Mouse (Mus musculus) hindbrain, embryonic 10.5 days (tissue): ENCODE results near the gene Mcm10. TPM values are rescaled to one million over a fixed set of nuclear protein-coding genes. Genes with fewer than 3 reads are reported as not detected.

Source experiments
- DNase-seq: peaks from one replicate; pipeline ENCODE4 v3.0.0-alpha.2; 2017; ENCODE audit warnings: low spot score
- H3K27ac ChIP-seq: fragments of 300-500 bp; sonication (generic); 2 replicates; pipeline ENCODE4 v1.5.1; 2016; ENCODE audit warnings: mild to moderate bottlenecking, moderate library complexity
- H3K27me3 ChIP-seq: fragments of 300-500 bp; sonication (generic); 2 replicates; pipeline ENCODE4 v1.6.1; 2016; ENCODE audit warnings: mild to moderate bottlenecking; ENCODE audit not compliant: poor library complexity, insufficient read depth, severe bottlenecking
- H3K36me3 ChIP-seq: fragments of 300-500 bp; sonication (generic); 2 replicates; pipeline ENCODE4 v1.6.1; 2016; ENCODE audit warnings: mild to moderate bottlenecking, moderate library complexity
- H3K4me1 ChIP-seq: fragments of 300-500 bp; sonication (generic); replicated peaks from 2 replicates; pipeline ENCODE4 v1.6.1; 2016; ENCODE audit warnings: mild to moderate bottlenecking
- H3K4me3 ChIP-seq: fragments of 300-500 bp; sonication (generic); 2 replicates; pipeline ENCODE4 v1.5.1; 2016; ENCODE audit warnings: mild to moderate bottlenecking, moderate library complexity
- H3K9me3 ChIP-seq: fragments of 300-500 bp; sonication (generic); 2 replicates; pipeline ENCODE4 v1.6.1; 2016; ENCODE audit warnings: mild to moderate bottlenecking, moderate library complexity
- WGBS: fragments of 180-500 bp; shearing (Covaris S2); methylation state at CpG from one replicate; pipeline ENCODE4 v1.1.7; 2016; 5-methylcytosine and 5-hydroxymethylcytosine counted together
- polyA plus RNA-seq: library from polyadenylated mRNA; unstranded; fragments of >200 nt; fragmentation: Nextera tagmentation; extraction: Ambion mirVana; gene quantifications from 2 replicates; pipeline ENCODE4 v1.2.1, GENCODE M21; 2016

The Mcm10 gene
- polyA plus RNA-seq, 1 experiment from 2014 or later, result 46.0 TPM

DNA sequence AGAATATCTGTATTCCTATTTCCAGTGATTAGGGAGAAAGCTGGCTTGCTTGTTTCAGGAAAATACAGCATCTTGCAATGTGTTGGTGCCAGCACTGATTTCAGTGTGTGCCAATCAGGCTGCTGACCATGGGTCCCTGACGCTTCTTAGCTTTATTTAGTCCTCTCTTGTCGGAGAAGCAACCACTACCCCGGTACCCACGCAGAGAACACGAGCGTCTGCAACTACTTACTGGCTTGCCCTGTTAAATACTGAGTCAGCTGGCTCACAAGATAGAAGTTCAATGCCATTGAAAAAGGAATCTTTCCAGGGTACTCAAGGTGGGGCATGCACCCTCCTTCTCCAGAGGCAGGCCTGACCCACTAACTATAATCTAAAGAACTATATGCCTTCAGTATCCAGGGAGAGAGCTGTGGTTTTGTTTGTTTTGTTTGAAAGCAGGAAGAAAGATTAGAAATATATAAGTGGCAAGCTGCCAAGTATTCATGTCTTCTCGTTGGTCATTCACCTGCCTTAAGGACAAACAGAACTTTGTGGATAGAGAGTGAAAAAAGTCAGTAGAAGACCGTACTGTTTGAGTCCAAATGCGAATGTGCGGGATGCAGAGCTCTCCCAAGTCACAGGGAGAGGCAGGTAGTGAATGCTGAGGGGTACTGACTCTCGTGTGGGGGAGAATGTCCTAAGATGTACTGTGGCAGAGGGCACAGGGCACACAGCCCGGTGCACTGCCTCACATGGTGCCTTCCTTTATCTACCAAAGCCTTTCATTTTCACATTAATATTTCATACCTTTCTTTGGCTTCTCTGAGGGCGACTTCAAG lies 27.0 kb upstream of the Mcm10 start:
- Histone ChIP-seq H3K36me3 (no peaks in the 10 kb centered on the region), H3K4me1 (peaks cover 17% of the 10 kb centered on the region; the same call in 1 of the 2 replicates), H3K4me3 (no peak overlapping the region), H3K27ac (no peak overlapping the region), H3K27me3 (no peaks in the 10 kb centered on the region), H3K9me3 (no peaks in the 10 kb centered on the region)
- DNase-seq, result no peak
- WGBS, result 88% methylated on average over 13 of the region's 13 CpGs

DNA sequence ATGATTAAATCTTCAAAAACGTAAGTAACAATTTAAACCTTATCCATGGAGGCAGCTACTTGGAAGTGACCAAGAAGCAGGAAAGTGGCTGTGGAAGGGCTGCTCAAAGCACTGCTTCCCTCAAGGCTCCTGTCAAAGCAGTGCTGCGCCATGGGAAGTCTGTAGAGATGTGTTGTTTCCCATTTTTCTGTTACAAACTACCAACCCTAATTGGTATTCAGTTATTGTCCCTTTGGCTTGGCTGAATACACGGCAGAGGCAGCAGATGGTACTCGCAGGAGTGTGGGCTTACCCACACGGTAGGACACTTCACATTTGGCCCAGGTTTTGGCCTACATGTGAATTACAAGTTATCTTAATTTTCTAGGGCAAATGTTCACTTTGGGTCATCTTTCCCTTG lies 25.7 kb upstream of the Mcm10 start:
- Histone ChIP-seq H3K4me1 (peaks cover 11% of the 10 kb centered on the region; the same call in 1 of the 2 replicates), H3K27me3 (no peaks in the 10 kb centered on the region), H3K4me3 (no peak overlapping the region), H3K9me3 (no peaks in the 10 kb centered on the region), H3K36me3 (no peaks in the 10 kb centered on the region), H3K27ac (no peak overlapping the region)
- WGBS, result 73% methylated on average over 5 of the region's 5 CpGs
- no peak for DNase-seq

DNA sequence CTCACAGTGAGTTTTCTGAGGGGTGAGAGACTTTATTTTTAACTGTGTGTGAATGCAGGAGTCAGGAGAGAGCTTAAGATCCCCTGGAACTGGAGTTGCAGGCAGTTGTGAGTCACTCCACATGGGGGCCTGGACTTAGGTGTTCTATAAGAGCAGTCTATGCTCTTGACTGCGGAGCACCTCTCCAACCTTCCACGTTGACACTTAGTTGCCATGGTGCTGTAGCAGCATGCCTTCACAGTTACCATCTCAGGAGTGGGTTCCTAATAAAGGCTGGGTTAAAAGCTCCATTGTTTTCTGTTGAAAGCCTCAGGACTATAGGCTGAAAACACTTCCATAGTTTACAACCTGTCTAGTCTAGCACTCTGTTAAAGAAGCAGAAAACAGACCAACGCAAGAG lies 24.8 kb upstream of the Mcm10 start:
- H3K9me3 ChIP-seq, result no peaks in the 10 kb centered on the region
- 45% methylated on average over 3 of the region's 3 CpGs for WGBS
- no peak for DNase-seq

DNA sequence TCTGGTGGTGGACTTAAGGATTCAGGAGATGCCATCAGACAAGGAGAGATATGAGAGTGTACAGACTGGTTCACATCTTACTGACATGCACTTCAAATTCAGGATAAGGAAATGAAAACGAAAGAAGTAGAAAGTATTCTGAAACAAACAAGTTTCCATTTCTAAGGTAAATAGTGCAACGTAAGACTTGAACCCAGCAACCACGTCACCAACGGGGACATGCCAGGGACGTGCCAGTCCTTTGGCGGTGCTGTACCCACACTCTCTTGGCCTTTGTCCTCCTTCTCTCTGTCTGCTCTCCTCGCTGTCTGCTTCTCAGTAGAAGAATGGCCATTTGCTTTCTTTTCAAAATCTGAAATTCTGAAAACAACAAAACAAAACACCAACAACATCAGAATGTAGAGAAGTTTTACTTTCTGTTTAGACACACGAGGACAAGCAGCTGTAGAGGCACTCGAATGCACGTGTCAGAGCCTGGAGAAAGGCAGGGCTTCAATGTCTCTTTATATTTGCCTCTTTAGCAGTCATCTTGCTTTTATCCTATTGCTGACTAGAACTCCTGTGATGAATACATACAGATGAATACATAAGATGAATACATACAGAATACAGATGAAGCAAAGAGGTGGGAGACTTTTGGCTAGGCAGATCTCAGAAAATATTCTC lies 24.0 kb upstream of the Mcm10 start:
- 88% methylated on average over 10 of the region's 10 CpGs for WGBS
- no peak for DNase-seq
- H3K27ac ChIP-seq, result no peak overlapping the region

More for the DNA sequence above, 24.8 kb upstream of the Mcm10 start:
- H3K27me3 ChIP-seq, result no peaks in the 10 kb centered on the region
- H3K4me1 ChIP-seq, result peaks cover 11% of the 10 kb centered on the region; the same call in 1 of the 2 replicates
- H3K4me3 ChIP-seq, result no peak overlapping the region
- no peak overlapping the region for H3K27ac ChIP-seq
- no peaks in the 10 kb centered on the region for H3K36me3 ChIP-seq

DNA sequence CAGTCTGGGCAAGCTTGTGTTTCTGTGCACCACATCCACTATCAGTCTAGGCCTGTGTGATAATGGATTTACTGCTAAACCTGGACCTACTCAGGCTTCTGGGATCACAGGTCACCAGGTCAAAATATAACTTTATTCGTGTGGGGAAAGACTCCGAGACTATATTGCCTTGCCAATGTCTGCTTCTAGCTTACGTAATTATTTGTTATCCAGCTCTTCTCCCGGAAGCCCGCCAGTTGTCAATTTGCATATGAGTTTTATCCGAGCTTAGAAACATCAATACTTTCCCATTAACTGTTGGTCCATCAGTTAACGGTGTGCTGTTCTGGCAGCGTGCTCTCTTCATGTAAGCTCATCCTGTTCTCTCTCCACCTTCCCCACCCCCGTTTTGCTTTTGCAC lies 22.6 kb upstream of the Mcm10 start:
- Histone ChIP-seq H3K9me3 (no peaks in the 10 kb centered on the region), H3K27me3 (no peaks in the 10 kb centered on the region), H3K4me1 (peaks cover 11% of the 10 kb centered on the region; the same call in 1 of the 2 replicates), H3K36me3 (no peaks in the 10 kb centered on the region), H3K27ac (0 out of 2 replicates have a peak overlapping the region, but pooled peaks have one; percentile 35), H3K4me3 (no peak overlapping the region)
- WGBS, result 87% methylated on average over 9 of the region's 9 CpGs
- no peak for DNase-seq

More for the DNA sequence above, 24.0 kb upstream of the Mcm10 start:
- Histone ChIP-seq H3K27me3 (no peaks in the 10 kb centered on the region), H3K4me3 (no peak overlapping the region), H3K9me3 (no peaks in the 10 kb centered on the region), H3K36me3 (no peaks in the 10 kb centered on the region), H3K4me1 (peaks cover 11% of the 10 kb centered on the region; the same call in 1 of the 2 replicates)

DNA sequence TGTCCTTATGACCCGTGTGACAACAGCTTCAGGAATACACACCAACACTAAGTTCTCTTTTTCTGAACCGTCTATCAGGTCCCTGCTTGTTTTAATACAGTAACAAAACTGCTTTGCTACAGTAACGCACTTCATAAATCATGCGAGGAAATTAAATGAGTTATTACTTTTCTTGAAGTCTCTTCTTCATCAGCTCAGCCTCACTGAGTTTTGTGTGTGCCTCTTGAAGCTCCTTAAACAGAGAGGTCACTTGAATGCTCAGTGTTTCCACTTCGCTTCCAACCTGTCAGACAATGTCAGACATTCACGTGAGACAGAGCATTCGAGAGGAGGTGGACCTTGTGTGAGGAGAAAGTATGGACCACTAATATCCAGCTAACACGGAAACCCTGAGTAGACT lies 22.2 kb upstream of the Mcm10 start:
- H3K27me3 ChIP-seq, result no peaks in the 10 kb centered on the region
- H3K4me1 ChIP-seq, result peaks cover 11% of the 10 kb centered on the region; the same call in 1 of the 2 replicates
- 87% methylated on average over 8 of the region's 8 CpGs for WGBS
- H3K4me3 ChIP-seq, result no peak overlapping the region
- no peak for DNase-seq
- no peak overlapping the region for H3K27ac ChIP-seq
- H3K9me3 ChIP-seq, result no peaks in the 10 kb centered on the region
- H3K36me3 ChIP-seq, result no peaks in the 10 kb centered on the region

DNA sequence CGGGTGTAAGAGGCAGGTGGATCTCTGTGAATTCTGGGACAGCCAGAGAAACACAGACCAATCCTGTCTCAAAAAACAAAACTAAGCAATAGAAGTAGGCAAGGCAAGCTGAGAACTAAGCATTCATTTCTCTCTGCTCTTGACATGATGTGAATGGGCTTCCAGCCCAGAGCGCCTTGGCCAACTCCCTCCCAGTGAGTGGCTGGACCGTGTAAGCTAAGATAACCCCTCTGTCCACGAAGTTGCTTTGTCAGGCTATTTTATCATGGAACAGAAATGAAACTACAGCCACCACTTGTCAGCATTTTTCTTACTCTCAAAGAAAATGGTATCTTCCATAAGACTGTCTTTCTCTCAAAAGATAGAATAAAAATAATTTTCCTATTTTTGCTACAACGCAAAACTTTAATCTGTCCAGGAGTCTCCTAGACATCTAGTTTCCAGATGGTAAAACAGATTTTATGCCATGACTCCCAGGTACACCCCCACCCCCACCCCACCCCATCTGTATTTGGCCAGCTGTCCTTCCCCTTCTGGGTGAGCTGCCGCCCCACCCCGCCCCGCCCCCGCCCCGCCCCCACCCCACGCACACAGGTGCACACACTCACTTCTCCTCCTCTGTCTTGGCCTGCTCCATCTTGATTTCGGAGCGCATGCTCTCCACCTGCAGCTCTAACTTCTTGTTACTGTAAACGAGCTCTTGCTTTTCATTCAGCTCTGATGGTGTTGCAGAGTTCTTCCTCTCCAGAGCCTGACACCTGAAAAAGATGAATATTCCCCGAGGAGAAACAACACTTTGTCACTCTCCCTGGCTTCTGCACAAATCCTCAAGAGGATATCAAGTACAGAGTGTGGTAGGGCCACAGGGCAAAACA lies 21.2 kb upstream of the Mcm10 start:
- H3K9me3 ChIP-seq, result no peaks in the 10 kb centered on the region
- H3K27ac ChIP-seq, result no peak overlapping the region
- WGBS, result 76% methylated on average over 15 of the region's 15 CpGs
- no peak for DNase-seq
- no peaks in the 10 kb centered on the region for H3K27me3 ChIP-seq
- H3K36me3 ChIP-seq, result no peaks in the 10 kb centered on the region
- peaks cover 11% of the 10 kb centered on the region; the same call in 1 of the 2 replicates for H3K4me1 ChIP-seq
- no peak overlapping the region for H3K4me3 ChIP-seq

DNA sequence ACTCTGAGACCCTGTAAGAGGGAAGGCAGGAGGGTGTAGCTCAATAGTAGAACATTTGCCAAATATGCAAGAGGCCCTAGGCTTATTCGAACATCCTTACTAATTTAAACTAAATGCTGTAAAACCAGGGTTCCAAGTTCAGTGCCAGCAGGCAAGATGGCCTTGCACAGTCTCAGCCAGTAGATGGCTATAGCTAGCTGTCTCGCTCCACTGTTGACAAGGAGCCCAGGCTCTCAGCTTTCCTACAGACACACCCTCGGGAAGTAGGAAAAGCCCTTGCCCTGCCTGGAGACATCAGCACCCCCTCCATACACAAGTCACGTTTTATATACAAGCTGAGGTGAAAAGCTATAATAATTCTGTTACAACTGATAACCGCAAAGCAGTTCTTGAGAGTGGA lies 20.1 kb upstream of the Mcm10 start:
- H3K9me3 ChIP-seq, result no peaks in the 10 kb centered on the region
- 78% methylated on average over 5 of the region's 5 CpGs for WGBS
- H3K4me3 ChIP-seq, result no peak overlapping the region
- no peaks in the 10 kb centered on the region for H3K27me3 ChIP-seq
- DNase-seq, result no peak
- H3K4me1 ChIP-seq, result peaks cover 4% of the 10 kb centered on the region; the same call in 1 of the 2 replicates
- H3K36me3 ChIP-seq, result no peaks in the 10 kb centered on the region
- no peak overlapping the region for H3K27ac ChIP-seq

DNA sequence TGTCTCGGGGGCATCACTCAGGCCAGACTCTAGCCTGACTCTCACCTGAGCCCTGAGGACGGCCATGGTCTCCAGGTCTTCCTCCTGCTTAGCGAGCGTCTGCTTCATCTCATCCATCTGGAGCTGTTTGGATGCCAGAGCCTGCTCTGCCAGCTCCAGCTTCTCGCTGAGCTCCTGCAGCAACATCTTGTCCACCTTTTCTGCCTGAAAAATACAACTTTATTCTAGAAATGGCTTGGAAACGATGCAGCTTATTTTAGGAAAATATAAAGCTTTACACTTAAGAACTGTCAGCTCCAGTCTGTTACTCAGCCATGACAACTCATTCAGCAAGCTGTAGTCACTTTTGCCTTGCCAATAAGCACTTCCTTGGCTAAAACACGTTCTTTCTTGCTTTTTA lies 18.6 kb upstream of the Mcm10 start:
- whole genome bisulfite sequencing, result 84% methylated on average over 7 of the region's 7 CpGs
- Histone ChIP-seq H3K27me3 (no peaks in the 10 kb centered on the region), H3K36me3 (no peaks in the 10 kb centered on the region), H3K4me1 (peaks cover 3% of the 10 kb centered on the region; the same call in 1 of the 2 replicates), H3K27ac (no peak overlapping the region), H3K9me3 (no peaks in the 10 kb centered on the region), H3K4me3 (no peak overlapping the region)
- DNase-seq, result no peak

DNA sequence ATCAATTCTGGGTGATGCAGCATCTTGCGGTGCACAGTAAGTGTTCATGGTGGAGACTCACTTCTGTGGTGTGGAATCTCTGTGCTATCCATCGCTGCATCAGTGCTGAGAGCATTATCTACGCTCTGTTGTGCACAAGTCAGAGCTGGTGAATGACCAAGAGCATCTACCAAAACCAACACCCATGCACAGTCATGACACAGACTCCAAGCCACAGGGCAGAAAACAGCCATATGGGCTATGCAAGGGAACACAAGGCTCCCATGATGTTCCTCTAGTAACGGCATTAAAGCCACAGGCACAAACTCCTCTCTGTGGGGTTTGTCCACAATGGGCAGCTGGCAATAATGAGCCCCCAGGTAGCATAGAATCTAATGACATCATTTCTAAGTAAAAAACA lies 17.2 kb upstream of the Mcm10 start:
- Histone ChIP-seq H3K27ac (no peak overlapping the region), H3K4me1 (peaks cover 3% of the 10 kb centered on the region; the same call in 1 of the 2 replicates), H3K4me3 (no peak overlapping the region), H3K27me3 (no peaks in the 10 kb centered on the region), H3K9me3 (no peaks in the 10 kb centered on the region), H3K36me3 (no peaks in the 10 kb centered on the region)
- 95% methylated on average over 4 of the region's 4 CpGs for WGBS
- no peak for DNase-seq

DNA sequence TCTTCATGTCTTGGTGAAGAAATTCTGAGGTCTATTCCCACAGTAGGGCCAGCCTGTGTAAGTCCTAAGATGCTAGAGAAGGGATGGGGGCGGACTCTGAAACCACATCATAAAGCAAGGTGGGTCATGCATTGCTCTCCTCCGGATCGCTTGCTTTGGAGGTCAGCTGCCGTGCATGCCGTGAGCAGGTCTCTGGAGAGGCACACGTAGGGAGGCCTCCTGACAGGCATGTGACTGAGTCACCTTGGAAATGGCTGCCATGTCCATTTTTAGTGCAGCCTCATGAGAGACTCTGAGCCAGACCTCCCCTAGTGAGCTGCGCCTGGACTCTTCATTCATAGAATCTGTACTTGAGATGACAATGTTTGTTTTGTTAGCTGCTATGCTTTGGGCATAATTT lies 15.5 kb upstream of the Mcm10 start:
- WGBS, result 92% methylated on average over 7 of the region's 7 CpGs
- peaks cover 3% of the 10 kb centered on the region; the same call in 1 of the 2 replicates for H3K4me1 ChIP-seq
- H3K4me3 ChIP-seq, result no peak overlapping the region
- no peaks in the 10 kb centered on the region for H3K36me3 ChIP-seq
- no peaks in the 10 kb centered on the region for H3K27me3 ChIP-seq
- no peak for DNase-seq
- no peaks in the 10 kb centered on the region for H3K9me3 ChIP-seq
- no peak overlapping the region for H3K27ac ChIP-seq

DNA sequence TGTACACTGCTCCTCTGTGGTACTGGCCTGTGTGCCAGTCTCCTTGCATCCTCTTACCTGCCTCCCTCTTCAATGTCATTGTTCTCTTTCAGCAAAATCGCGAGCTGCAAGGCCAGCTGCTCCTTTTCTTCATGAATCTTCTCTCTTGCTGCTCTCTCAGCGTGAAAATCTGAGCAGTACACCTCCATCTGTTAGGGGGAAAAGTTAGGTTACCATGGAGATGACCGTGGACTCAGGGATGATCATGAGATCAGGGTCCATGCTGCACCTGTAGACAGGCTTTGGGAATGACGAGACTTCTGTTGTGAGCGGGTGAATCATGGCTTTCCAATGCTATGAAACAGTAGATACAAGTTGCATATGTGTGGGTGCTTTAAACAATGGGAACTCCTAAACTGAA lies 14.5 kb upstream of the Mcm10 start:
- peaks cover 3% of the 10 kb centered on the region; the same call in 1 of the 2 replicates for H3K4me1 ChIP-seq
- H3K27me3 ChIP-seq, result no peaks in the 10 kb centered on the region
- no peak overlapping the region for H3K27ac ChIP-seq
- 68% methylated on average over 6 of the region's 6 CpGs for WGBS
- H3K4me3 ChIP-seq, result no peak overlapping the region
- H3K36me3 ChIP-seq, result no peaks in the 10 kb centered on the region
- no peaks in the 10 kb centered on the region for H3K9me3 ChIP-seq
- DNase-seq, result no peak
